Mouse (Mus musculus) thymus, adult 2 months (tissue): ENCODE measurements around the gene Rasgrp4. TPM values are rescaled to one million over a fixed set of nuclear protein-coding genes. Genes with fewer than 3 reads are reported as not detected.

Experiments used
- DNase-seq: peaks from one replicate; pipeline ENCODE4 v3.0.0; 2021
- H3K27ac ChIP-seq: fragments of 200-500 bp; 2 replicates; pipeline ENCODE4 v1.5.1; 2012; ENCODE audit warnings: low read length, control low read depth; ENCODE audit not compliant: control insufficient read depth, insufficient read depth
- H3K27me3 ChIP-seq: fragments of 200-500 bp; 2 replicates; pipeline ENCODE4 v1.6.1; 2012; ENCODE audit warnings: mild to moderate bottlenecking, low read length, moderate library complexity, mixed read lengths; ENCODE audit not compliant: control insufficient read depth, insufficient read depth
- H3K36me3 ChIP-seq: fragments of 200-500 bp; 2 replicates; pipeline ENCODE4 v1.6.1; 2012; ENCODE audit warnings: mild to moderate bottlenecking, low read length, moderate library complexity; ENCODE audit not compliant: control insufficient read depth, insufficient read depth
- H3K4me1 ChIP-seq: fragments of 200-500 bp; replicated peaks from 2 replicates; pipeline ENCODE4 v1.6.1; 2012; ENCODE audit warnings: low read length; ENCODE audit not compliant: control insufficient read depth, insufficient read depth
- H3K4me3 ChIP-seq: fragments of 200-500 bp; 2 replicates; pipeline ENCODE4 v1.5.1; 2012; ENCODE audit warnings: mild to moderate bottlenecking, low read length, control low read depth, moderate library complexity; ENCODE audit not compliant: control insufficient read depth, insufficient read depth
- CTCF ChIP-seq: fragments of 200-500 bp; IDR thresholded peaks from 2 replicates; pipeline ENCODE4 v1.5.1; 2012; ENCODE audit warnings: mild to moderate bottlenecking, control low read depth, low read length, moderate library complexity, borderline replicate concordance; ENCODE audit not compliant: control insufficient read depth, poor library complexity, insufficient read depth; ENCODE audit errors: extremely low read depth
- POLR2A ChIP-seq: fragments of 200-500 bp; IDR thresholded peaks from 2 replicates; pipeline ENCODE4 v1.6.1; 2012; ENCODE audit warnings: mild to moderate bottlenecking, low read length, control low read depth, moderate library complexity; ENCODE audit not compliant: control insufficient read depth, poor library complexity, insufficient read depth; ENCODE audit errors: extremely low read depth
- WGBS: fragments of 180-500 bp; shearing (Covaris S2); methylation state at CpG from one replicate; pipeline ENCODE4 v1.1.7; 2018; 5-methylcytosine and 5-hydroxymethylcytosine counted together
- polyA plus RNA-seq: library from polyadenylated mRNA; depleted of rRNA; stranded (reverse); fragments of >200 nt; gene quantifications from 2 replicates; pipeline ENCODE4 v1.2.3, GENCODE M21; 2012

Gene Rasgrp4
- polyA plus RNA-seq, 1 experiment: 44.9 TPM

DNA sequence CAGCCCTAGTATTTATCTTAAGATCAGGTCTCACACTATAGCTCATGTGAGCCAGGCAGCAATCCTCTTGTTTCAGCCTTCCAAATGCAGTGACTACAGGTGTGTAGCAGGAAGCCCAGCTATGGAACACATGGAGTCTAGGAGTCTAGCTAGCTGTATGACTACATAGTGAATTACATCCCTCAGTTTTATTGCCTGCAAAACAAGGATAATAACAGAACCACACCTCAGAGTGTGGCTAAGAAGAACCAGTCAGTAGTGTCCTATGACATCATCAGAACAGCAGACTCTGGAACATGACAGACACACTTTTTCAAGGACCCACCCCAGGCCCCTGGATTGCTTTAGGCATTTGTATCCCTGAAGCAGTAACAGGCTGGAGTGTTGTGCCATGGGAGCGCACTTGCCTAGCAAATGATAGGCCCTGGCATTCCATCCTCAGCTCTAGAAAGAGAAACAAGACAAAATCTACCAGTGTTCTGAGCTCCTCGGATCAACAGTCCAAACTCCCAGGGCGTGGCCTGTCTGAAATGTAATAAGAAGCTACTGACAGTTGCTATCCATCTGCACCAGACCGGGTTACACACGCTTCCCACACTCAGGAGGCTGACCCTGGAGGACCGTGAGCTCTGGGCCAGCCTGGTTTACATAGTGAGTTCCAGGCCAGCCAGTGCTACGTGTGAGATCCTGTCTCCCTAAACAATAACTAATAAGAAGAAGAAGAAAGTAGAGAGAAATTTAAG is 12.1 kb downstream of the Rasgrp4 start:
- no peak for TF ChIP-seq POLR2A
- no peak for TF ChIP-seq CTCF
- Histone ChIP-seq H3K27ac (no peak overlapping the region), H3K4me3 (no peak overlapping the region), H3K4me1 (peaks cover 29% of the 10 kb centered on the region), H3K27me3 (no peaks in the 10 kb centered on the region), H3K36me3 (no peaks in the 10 kb centered on the region)
- no peak for DNase-seq
- 91% methylated on average over 7 of the region's 7 CpGs for WGBS

- 97% methylated on average over 15 of the region's 15 CpGs for WGBS
- Histone ChIP-seq H3K4me3 (no peak overlapping the region), H3K36me3 (no peaks in the 10 kb centered on the region), H3K27ac (no peak overlapping the region), H3K27me3 (no peaks in the 10 kb centered on the region), H3K4me1 (peaks cover 28% of the 10 kb centered on the region)
- DNase-seq: no peak
- TF ChIP-seq POLR2A (no peak), CTCF (no peak)
Observed at GRCm38 (mm10) chr7:29148771-29149170, 14.1 kb downstream of the Rasgrp4 start.

- TF ChIP-seq CTCF (no peak), POLR2A (no peak)
- Histone ChIP-seq H3K36me3 (no peaks in the 10 kb centered on the region), H3K27me3 (no peaks in the 10 kb centered on the region), H3K27ac (no peak overlapping the region), H3K4me3 (no peak overlapping the region), H3K4me1 (peaks cover 33% of the 10 kb centered on the region)
- 43% methylated on average over 10 of the region's 10 CpGs for WGBS
- no peak for DNase-seq
Observed at GRCm38 (mm10) chr7:29151486-29151885, 16.8 kb downstream of the Rasgrp4 start.

DNA sequence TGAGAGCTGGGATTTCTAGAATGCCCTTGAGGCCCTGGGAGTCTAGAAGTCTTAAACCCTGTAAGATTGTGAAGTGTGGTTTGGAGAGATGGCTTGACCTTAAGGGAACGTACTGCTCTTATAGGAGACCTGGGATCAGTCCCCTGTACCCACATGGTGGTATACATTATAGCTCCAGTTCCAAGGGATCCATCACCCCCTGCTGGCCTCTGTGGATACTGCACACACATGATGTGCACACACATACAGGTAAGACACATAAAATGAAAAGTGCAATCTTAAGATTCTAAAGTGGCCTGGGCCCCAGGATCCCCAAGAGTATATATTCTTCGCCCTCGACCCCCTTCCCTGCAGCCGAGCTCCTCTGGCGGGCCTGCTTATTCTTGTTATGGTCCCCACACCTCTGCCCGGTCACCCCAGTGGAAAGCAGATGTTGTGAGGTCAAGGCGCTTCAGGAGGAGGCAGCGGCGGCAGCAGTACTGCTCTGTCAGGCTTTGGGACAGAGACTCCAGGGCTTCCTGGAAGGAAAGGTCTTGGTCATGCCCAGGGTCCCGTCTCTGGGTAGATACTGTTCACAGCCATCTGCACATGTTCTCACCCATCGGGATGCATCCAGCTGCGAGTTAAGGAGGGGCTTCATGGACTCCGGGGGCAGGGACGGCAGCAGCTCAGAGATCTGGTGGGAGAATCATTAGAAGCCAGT is 19.5 kb downstream of the Rasgrp4 start:
- DNase-seq: no peak
- Histone ChIP-seq H3K4me1 (peaks cover 37% of the 10 kb centered on the region), H3K27me3 (no peaks in the 10 kb centered on the region), H3K4me3 (no peak overlapping the region), H3K27ac (no peak overlapping the region), H3K36me3 (no peaks in the 10 kb centered on the region)
- no peak for TF ChIP-seq POLR2A
- no peak for TF ChIP-seq CTCF
- WGBS: 97% methylated on average over 14 of the region's 14 CpGs

DNA sequence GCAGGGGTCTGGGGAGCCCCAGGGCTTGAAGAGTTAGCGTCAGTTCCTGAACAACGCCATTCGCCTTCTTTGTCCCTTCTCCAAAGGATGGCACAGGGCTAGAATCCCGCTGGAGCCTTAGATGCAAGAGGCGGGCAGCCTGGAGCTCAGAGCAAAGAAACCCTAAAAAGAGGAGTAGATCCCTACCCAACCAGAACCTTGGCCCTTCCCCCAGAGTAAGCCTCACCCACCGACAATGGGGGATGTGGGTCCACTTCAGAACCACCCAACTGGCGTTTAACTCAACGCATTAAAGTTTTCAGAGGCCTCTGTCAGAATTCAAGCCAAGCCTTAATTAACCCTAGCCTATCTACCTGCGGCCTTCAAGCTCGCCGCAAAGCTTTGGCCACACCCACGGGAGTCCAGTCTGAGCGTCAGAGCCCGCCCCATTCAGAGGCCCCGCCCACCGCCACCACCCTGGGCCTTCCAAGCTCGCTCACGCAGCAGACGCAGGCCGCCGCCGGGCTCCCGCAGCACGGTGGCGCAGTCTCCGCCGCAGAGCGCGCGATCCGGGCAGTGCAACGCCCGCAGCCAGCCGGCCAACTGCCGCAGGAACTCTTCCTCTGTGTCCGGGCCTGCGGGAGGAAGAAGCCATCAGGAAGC is 20.7 kb downstream of the Rasgrp4 start:
- Histone ChIP-seq H3K4me3 (peak overlapping the region; percentile 64), H3K4me1 (peaks cover 27% of the 10 kb centered on the region), H3K36me3 (no peaks in the 10 kb centered on the region), H3K27me3 (no peaks in the 10 kb centered on the region), H3K27ac (peak overlapping the region; percentile 3; the same call in 1 of the 2 replicates)
- peak; percentile 84 for DNase-seq
- TF ChIP-seq CTCF: no peak; the same call in 1 of the 2 replicates
- TF ChIP-seq POLR2A: peak; percentile 36
- 11% methylated on average over 33 of the region's 37 CpGs for WGBS

DNA sequence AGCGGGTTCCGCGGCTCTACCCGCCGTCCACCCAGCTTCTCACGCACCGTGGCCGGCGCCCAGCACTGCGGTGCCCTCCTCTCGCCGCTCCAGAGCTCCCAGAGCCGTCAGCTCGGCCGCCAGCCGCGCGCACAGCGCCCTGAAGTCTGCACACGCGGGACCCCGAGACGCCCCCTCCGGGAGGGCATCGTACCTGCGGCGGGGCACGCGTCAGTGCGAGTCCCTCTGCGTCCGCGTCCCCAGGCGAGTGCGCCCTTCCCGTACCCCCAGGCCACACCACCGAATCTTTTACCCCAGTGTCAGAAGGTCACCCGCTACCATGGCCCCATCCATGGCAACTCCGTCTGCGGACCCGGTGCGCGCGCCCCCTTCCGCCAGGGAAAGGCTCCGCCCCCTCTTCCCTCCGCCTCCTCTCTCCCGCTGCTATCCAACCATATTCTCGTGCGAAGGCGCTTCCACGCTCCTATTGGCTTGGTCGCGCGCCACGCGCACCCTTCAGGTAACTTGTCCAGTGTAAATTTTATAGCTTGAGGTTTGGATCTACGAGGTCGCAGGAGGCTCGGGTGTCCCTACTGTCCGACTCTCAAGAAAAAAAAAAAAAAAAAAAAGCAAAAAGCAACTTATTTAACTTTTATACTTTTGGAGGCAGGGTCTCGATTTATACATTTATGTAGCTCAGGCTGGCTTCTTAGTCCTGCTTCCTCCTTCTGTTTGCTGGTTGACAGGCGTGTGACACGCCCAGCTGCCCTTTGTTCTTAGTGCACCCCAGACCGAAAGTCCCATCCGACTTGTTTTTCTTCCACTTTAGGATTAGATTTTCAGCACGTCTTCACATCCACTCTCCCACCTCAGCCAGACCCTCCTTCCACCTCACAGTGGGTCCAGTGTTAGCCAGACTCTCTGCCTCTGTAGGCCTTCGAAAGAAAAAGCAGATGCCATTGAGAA is 21.5 kb downstream of the Rasgrp4 start, which contains the start of gene Fam98c:
Fam98c (minus strand) TSS at position 397 of the 945 bp plus-strand sequence.
- DNase-seq: peak; percentile 84
- peak within 1 kb of the TSS; percentile 3; the same call in 1 of the 2 replicates for H3K27ac ChIP-seq
- no peaks in the 10 kb centered on the region for H3K36me3 ChIP-seq
- peaks cover 20% of the 10 kb centered on the region for H3K4me1 ChIP-seq
- H3K27me3 ChIP-seq: no peaks in the 10 kb centered on the region
- peak within 1 kb of the TSS; percentile 64 for H3K4me3 ChIP-seq
- 2% methylated on average over 68 of the region's 68 CpGs for WGBS
- peak; percentile 44; the same call in 1 of the 2 replicates for TF ChIP-seq POLR2A
- TF ChIP-seq CTCF: no peak
